Mouse (Mus musculus): ENCODE measurements around the gene Ifna16.

The Ifna16 gene

DNA sequence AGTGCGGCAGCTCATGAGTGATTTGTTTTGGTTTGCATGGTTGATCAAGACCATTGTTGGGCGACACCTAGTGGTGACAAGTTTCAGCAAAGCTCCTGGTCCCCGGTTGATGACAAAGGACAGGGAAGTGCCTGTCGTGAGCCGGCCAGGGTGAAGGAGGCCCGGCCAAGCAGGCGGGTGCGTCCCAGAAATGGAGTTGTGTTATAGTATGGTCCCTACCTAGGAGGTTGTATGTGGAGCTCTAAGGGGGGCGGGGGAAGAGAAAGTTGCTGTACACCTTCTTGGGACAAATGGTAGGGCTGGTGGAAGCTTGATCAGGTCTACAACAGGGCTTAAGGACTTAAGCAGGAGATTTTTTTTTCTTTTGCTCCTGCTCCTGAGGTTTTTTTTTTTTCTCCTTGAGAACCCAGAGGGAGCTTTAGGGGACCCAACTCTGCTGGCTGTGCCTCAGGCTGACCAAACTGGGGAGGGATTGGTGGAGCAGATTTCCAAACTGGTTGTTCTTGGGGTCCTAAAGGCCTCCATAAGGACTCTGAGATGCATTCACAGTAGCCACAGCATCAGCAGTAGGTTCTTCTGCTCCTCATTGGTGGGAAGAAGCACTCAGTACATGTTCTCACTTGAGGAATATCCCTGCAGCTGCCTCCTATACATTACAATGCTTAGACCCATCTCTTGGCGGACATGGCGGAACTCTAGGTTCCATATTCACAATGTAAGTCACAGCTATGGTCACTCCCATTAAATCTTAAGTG is 35.5 kb downstream of the Ifna16 start:
- peak; percentile 76 for DNase-seq

- DNase-seq, result no peak
These were observed 36.0 kb downstream of the Ifna16 start for GRCm38 (mm10) chr4:88640704-88641076.

- DNase-seq, result no peak
These were observed 42.4 kb downstream of the Ifna16 start, which contains the start of gene C87499 for GRCm38 (mm10) chr4:88634311-88634710. Gene C87499 (minus strand): TSS chr4:88634411.

Measured in cerebellum, adult 11-12 months (tissue).